Mouse (Mus musculus) ES-E14 (cell line): Measurements from ENCODE around the gene Gm49601.

Experiments
- CHD2 ChIP-seq: IDR thresholded peaks from 2 replicates; pipeline ENCODE4 v1.6.1; 2014; ENCODE audit warnings: mild to moderate bottlenecking, low read depth, low read length, inconsistent platforms
- HCFC1 ChIP-seq: IDR thresholded peaks from 2 replicates; pipeline ENCODE4 v1.6.1; 2012; ENCODE audit warnings: low read length, inconsistent platforms, borderline replicate concordance; ENCODE audit not compliant: insufficient read depth
- MAFK ChIP-seq: IDR thresholded peaks from 2 replicates; pipeline ENCODE4 v1.6.1; 2014; ENCODE audit warnings: mild to moderate bottlenecking, low read depth, low read length, inconsistent platforms; ENCODE audit not compliant: insufficient read depth
- ZC3H11A ChIP-seq: IDR thresholded peaks from 2 replicates; pipeline ENCODE4 v1.6.1; 2012; ENCODE audit warnings: low read depth, mild to moderate bottlenecking, inconsistent platforms, low read length, borderline replicate concordance
- ZNF384 ChIP-seq: IDR thresholded peaks from 2 replicates; pipeline ENCODE4 v1.6.1; 2012; ENCODE audit warnings: low read depth, low read length, inconsistent platforms

DNA sequence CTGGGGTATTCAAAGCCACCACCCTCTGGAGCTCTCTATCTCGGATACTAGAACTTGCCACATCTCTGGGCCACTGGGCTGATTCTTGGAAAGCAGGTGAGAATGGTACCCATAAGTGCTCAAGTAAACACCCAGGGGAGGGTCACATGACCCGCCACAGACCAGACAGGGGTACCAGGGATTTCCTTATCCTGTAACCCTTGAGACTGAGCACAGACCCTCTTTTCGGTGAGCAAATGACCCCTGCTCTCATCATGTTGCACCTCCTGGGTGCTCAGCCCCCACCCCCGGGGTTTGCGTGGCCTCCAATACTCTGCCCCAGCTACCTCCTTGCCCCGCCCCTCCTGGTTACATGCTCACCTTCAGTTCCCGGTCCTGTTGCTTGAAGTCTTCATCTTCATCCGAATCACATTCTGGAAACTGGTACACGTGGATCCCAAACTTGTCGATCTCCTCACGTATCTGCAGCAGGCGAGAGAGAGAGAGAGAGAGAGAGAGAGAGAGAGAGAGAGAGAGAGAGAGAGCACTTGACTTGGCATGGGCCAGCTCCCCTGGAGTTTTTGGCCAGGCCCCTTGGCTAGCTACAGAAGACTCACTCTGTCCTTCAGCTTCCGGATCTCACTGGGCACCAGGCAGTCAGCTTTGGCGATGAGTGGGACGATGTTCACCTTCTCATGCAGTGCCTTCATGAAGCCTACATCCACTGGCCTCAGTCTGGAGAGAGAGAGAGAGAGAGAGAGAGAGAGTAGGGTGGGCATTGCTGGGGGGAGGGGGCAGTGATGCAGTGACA, 2.3 kb downstream of the Gm49601 start:
- TF ChIP-seq HCFC1 = no peak
- no peak for TF ChIP-seq MAFK
- no peak for TF ChIP-seq ZC3H11A
- TF ChIP-seq ZNF384 = no peak
- no peak for TF ChIP-seq CHD2
